14 mouse cellular contexts compared by ENCODE assay signal in genomic region chr5:64324353-64324752, GRCm38 (mm10).
A peak's percentile ranks its signal among the peaks of the same experiment; 100 is the strongest.
DNase-seq lines count a peak whose midpoint lies in the region; ATAC-seq and TF ChIP-seq lines count a peak whose summit lies in the region.
"Had no signal": no experiment of that assay in that cellular context is flagged by ENCODE, and none has a peak within 500 bp of the region (broad histone marks: within the 10 kb centered on the region; RNA-seq: fewer than 3 reads in every experiment).

No protein-coding gene starts in this region.

- peaks cover 50% of the 10 kb centered on the region for H3K4me1 ChIP-seq in brown adipose tissue, adult 24 weeks (ENCODE audit: control insufficient read depth, insufficient read depth, insufficient read length, low read length)

- peak; percentile 30 for DNase-seq in gastrocnemius, adult 2 months
- no peak for DNase-seq in gastrocnemius, postnatal 36 days
- DNase-seq in kidney, postnatal 36 days, result peak; percentile 54 to 72
- DNase-seq in kidney, postnatal 4 days, result no peak
- DNase-seq: cerebellum, adult 11 months; kidney, adult 11 months; lung, postnatal 36 days; right cerebral cortex, postnatal 25 days had no signal

- intact Hi-C loops in gastrocnemius, adult 2 months (cut with DNase I), result no loop called here
- intact Hi-C loops in gastrocnemius, postnatal 36 days (cut with DNase I), result no loop called here

- peak; percentile 71 for ATAC-seq in inflammation-experienced regulatory T-cells, adult 6 months
- ATAC-seq in megakaryocyte progenitor cell, adult 5-6 weeks (replicated peaks; ENCODE audit: poor library complexity), result no peak
- no peak for ATAC-seq in activated CD4-positive, CD25-positive, alpha-beta regulatory T cell, adult 4 months

- no peak for TF ChIP-seq CTCF in gastrocnemius, adult 2 months (IDR thresholded peaks at IDR 0.05)

- peak overlapping the region; percentile 89 for H3K27ac ChIP-seq in gastrocnemius, adult 2 months
- peak overlapping the region; percentile 76 for H3K27ac ChIP-seq in brown adipose tissue, adult 24 weeks (replicated peaks; ENCODE audit: low read depth, low read length)
- H3K27ac ChIP-seq: liver, embryonic 15.5 days had no signal

- H3K4me3 ChIP-seq in gastrocnemius, adult 2 months, result no peak overlapping the region
- no peak overlapping the region for H3K4me3 ChIP-seq in brown adipose tissue, adult 24 weeks (ENCODE audit: insufficient read depth, low read depth, low read length)
- H3K4me3 ChIP-seq: heart, embryonic 12.5 days; liver, embryonic 15.5 days had no signal

Comparison
In these comparisons a context has a peak if more than half of its experiments do, and no peak if none do; other contexts are left out.
1. DNase-seq: peak in gastrocnemius, adult 2 months (single experiment) and kidney, postnatal 36 days (2 of 2); none in gastrocnemius, postnatal 36 days (0 of 2) and kidney, postnatal 4 days (0 of 2).